In genomic region chr1:101918872-101919271, GRCm38 (mm10) we compare ENCODE assay signal across 34 mouse cellular contexts.
"Had no signal": no experiment of that assay in that cellular context is flagged by ENCODE, and none has a peak within 500 bp of the region (broad histone marks: within the 10 kb centered on the region; RNA-seq: fewer than 3 reads in every experiment).

No protein-coding gene starts in this region.

- H3K27ac ChIP-seq: heart, embryonic 13.5 days; heart, embryonic 15.5 days; hindbrain, embryonic 10.5 days; hindbrain, embryonic 12.5 days; hindbrain, embryonic 13.5 days; hindbrain, embryonic 14.5 days; hindbrain, embryonic 15.5 days; hindbrain, postnatal 0 days; intestine, embryonic 15.5 days; kidney, embryonic 15.5 days; kidney, postnatal 0 days; layer of hippocampus, adult 2 months; left cerebral cortex, adult 2 months had no signal

- H3K4me3 ChIP-seq: heart, embryonic 12.5 days; heart, embryonic 13.5 days; heart, embryonic 15.5 days; hindbrain, embryonic 10.5 days; hindbrain, embryonic 12.5 days; hindbrain, embryonic 13.5 days; hindbrain, embryonic 15.5 days; intestine, embryonic 15.5 days; kidney, embryonic 15.5 days; layer of hippocampus, adult 2 months; left cerebral cortex, adult 2 months had no signal

- H3K9ac ChIP-seq: heart, embryonic 12.5 days; heart, embryonic 13.5 days; heart, embryonic 15.5 days; hindbrain, embryonic 12.5 days; hindbrain, embryonic 13.5 days; hindbrain, embryonic 14.5 days; hindbrain, embryonic 15.5 days; intestine, embryonic 15.5 days; kidney, embryonic 15.5 days had no signal

- DNase-seq: heart, postnatal 10 days; heart, postnatal 14 days; heart, postnatal 36 days; heart, postnatal 4 days; kidney, adult 11 months; kidney, adult 18-20 months; kidney, adult 2 months; kidney, adult 8-10 months; kidney, adult 9 months; kidney, postnatal 10 days; kidney, postnatal 14 days; kidney, postnatal 25 days; kidney, postnatal 36 days; kidney, postnatal 4 days; layer of hippocampus, adult 9-11 months; layer of hippocampus, postnatal 36 days had no signal

- H3K4me1 ChIP-seq: heart, embryonic 12.5 days; heart, embryonic 13.5 days; heart, embryonic 15.5 days; hindbrain, embryonic 10.5 days; hindbrain, embryonic 12.5 days; hindbrain, embryonic 13.5 days; hindbrain, embryonic 15.5 days; intestine, embryonic 15.5 days; kidney, embryonic 15.5 days had no signal

- H3K9me3 ChIP-seq: heart, embryonic 12.5 days; heart, embryonic 13.5 days; heart, embryonic 15.5 days; hindbrain, embryonic 10.5 days; hindbrain, embryonic 12.5 days; hindbrain, embryonic 13.5 days; hindbrain, embryonic 15.5 days; intestine, embryonic 15.5 days; kidney, embryonic 15.5 days had no signal

- ATAC-seq: hindbrain, embryonic 16.5 days; hindbrain, postnatal 0 days; inflammation-experienced regulatory T-cells, adult 6 months; intestine, embryonic 15.5 days; intestine, embryonic 16.5 days; intestine, postnatal 0 days had no signal

- H3K36me3 ChIP-seq: heart, embryonic 12.5 days; heart, embryonic 13.5 days; heart, embryonic 15.5 days; hindbrain, embryonic 10.5 days; hindbrain, embryonic 12.5 days; hindbrain, embryonic 13.5 days; hindbrain, embryonic 15.5 days; intestine, embryonic 15.5 days; kidney, embryonic 15.5 days had no signal
